Comparison of ENCODE assay signal across 13 mouse cellular contexts in the genomic region with DNA sequence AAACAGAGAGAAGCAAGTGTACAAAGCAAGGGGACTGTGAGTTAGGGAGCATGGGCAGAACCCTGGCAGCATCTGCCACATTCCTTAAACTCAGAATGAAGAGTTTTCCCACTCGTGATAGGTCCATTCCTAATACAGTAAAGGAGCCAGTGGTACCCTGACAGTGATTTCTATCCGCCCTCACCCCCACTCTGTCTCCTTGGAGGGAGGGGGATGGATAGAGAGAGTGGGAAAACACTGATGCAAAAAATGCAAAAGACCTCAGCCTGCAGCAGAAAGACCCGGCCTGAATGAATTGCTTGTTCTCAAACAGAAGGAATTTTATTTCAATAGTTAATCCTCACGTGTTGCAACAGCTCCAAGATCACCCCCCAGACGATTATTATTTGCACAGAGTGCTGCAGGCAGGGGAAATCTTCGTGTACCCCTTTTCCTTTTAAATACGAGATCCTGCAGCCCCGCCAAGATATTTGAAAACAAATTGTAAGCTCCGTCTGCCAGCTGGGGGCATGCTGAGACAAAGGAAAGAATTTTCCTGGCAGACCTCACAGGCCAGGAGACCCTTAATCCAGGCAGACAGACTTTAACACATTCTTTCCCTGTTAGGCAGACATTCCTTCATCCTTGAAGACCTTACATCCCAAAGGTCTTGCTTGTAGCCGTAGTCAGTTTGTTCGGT.
DNase-seq lines count a peak whose midpoint lies in the region; ATAC-seq lines count a peak whose summit lies in the region.
"Had no signal": no experiment of that assay in that cellular context is flagged by ENCODE, and none has a peak within 500 bp of the region (broad histone marks: within the 10 kb centered on the region; RNA-seq: fewer than 3 reads in every experiment).

No protein-coding gene starts in this region.

- no peaks in the 10 kb centered on the region for H3K36me3 ChIP-seq in forebrain, embryonic 10.5 days (replicated peaks)
- H3K36me3 ChIP-seq in limb, embryonic 10.5 days, result no peaks in the 10 kb centered on the region
- no peaks in the 10 kb centered on the region for H3K36me3 ChIP-seq in neural tube, embryonic 13.5 days
- H3K36me3 ChIP-seq: intestine, embryonic 15.5 days had no signal

- peak overlapping the region; percentile 54; the same call in 1 of the 2 replicates for H3K9ac ChIP-seq in neural tube, embryonic 13.5 days
- H3K9ac ChIP-seq: intestine, embryonic 15.5 days had no signal

- peak; percentile 33 to 50 for DNase-seq in cerebellum, postnatal 10 days
- no peak for DNase-seq in cerebellum, adult 18-20 months
- DNase-seq in forebrain, embryonic 10.5 days (ENCODE audit: extremely low spot score, low spot score), result peak; percentile 59
- DNase-seq in limb, embryonic 10.5 days (ENCODE audit: low spot score), result no peak
- DNase-seq in c-Kit-positive CD71-positive TER-119-positive erythroid progenitor cells, embryonic 14.5 days (ENCODE audit: low spot score), result no peak
- DNase-seq in urinary bladder, postnatal 36 days (ENCODE audit: low spot score in 2 of 2), result no peak
- DNase-seq: cerebellum, adult 11 months; gastrocnemius, adult 2 months; thymus, postnatal 36 days had no signal

- ATAC-seq in neural tube, embryonic 13.5 days (ENCODE audit: low read depth), result peak; percentile 79
- ATAC-seq in megakaryocyte, adult 5-6 weeks (ENCODE audit: poor library complexity, severe bottlenecking), result no peak
- ATAC-seq: intestine, embryonic 15.5 days; Patski had no signal

- 5% methylated on average over 11 of the region's 11 CpGs for WGBS in forebrain, embryonic 10.5 days
- WGBS in limb, embryonic 10.5 days, result 28% methylated on average over 11 of the region's 11 CpGs
- WGBS in neural tube, embryonic 13.5 days, result 13% methylated on average over 11 of the region's 11 CpGs

- no peaks in the 10 kb centered on the region for H3K9me3 ChIP-seq in forebrain, embryonic 10.5 days
- H3K9me3 ChIP-seq in limb, embryonic 10.5 days (replicated peaks), result no peaks in the 10 kb centered on the region
- no peaks in the 10 kb centered on the region for H3K9me3 ChIP-seq in neural tube, embryonic 13.5 days
- H3K9me3 ChIP-seq: intestine, embryonic 15.5 days had no signal

- H3K4me3 ChIP-seq in forebrain, embryonic 10.5 days, result peak overlapping the region; percentile 27
- no peak overlapping the region for H3K4me3 ChIP-seq in limb, embryonic 10.5 days
- no peak overlapping the region for H3K4me3 ChIP-seq in neural tube, embryonic 13.5 days
- H3K4me3 ChIP-seq: gastrocnemius, adult 2 months; intestine, embryonic 15.5 days had no signal

- peak overlapping the region; percentile 35 for H3K4me2 ChIP-seq in neural tube, embryonic 13.5 days
- H3K4me2 ChIP-seq: intestine, embryonic 15.5 days had no signal

- H3K27ac ChIP-seq in forebrain, embryonic 10.5 days, result peak overlapping the region; percentile 77
- H3K27ac ChIP-seq in limb, embryonic 10.5 days, result peak overlapping the region; percentile 58; the same call in 1 of the 2 replicates
- peak overlapping the region; percentile 49 for H3K27ac ChIP-seq in neural tube, embryonic 13.5 days (replicated peaks)
- H3K27ac ChIP-seq: gastrocnemius, adult 2 months; intestine, embryonic 15.5 days had no signal

- H3K4me1 ChIP-seq in forebrain, embryonic 10.5 days, result peaks cover 21% of the 10 kb centered on the region
- H3K4me1 ChIP-seq in limb, embryonic 10.5 days, result peaks cover 12% of the 10 kb centered on the region; the same call in 1 of the 2 replicates
- peaks cover 19% of the 10 kb centered on the region for H3K4me1 ChIP-seq in neural tube, embryonic 13.5 days (replicated peaks)
- H3K4me1 ChIP-seq: intestine, embryonic 15.5 days had no signal

- H3K27me3 ChIP-seq in forebrain, embryonic 10.5 days (ENCODE audit: poor library complexity, severe bottlenecking), result peaks cover 8% of the 10 kb centered on the region
- no peaks in the 10 kb centered on the region for H3K27me3 ChIP-seq in limb, embryonic 10.5 days (ENCODE audit: low read depth, poor library complexity, severe bottlenecking)
- H3K27me3 ChIP-seq in neural tube, embryonic 13.5 days, result no peaks in the 10 kb centered on the region
- H3K27me3 ChIP-seq: intestine, embryonic 15.5 days had no signal

Comparison
In these comparisons a context has a peak if more than half of its experiments do, and no peak if none do; other contexts are left out.
1. DNase-seq: peak in cerebellum, postnatal 10 days (2 of 2) and forebrain, embryonic 10.5 days (single experiment); none in cerebellum, adult 18-20 months (0 of 2), limb, embryonic 10.5 days (single experiment), c-Kit-positive CD71-positive TER-119-positive erythroid progenitor cells, embryonic 14.5 days (single experiment) and urinary bladder, postnatal 36 days (0 of 2).
2. Peak in every context shown above with its lines, with median percentiles within 50 percentile points of each other: H3K27ac ChIP-seq.